Mouse (Mus musculus) inflammation-experienced regulatory T-cells, adult 6 months (primary cell): ENCODE data around the gene Gm3752. TPM values are rescaled to one million over a fixed set of nuclear protein-coding genes. Genes with fewer than 3 reads are reported as not detected.
"Not testable (repeated sequence)": the region's sequence is repeated elsewhere in the genome, so short reads cannot be mapped to it uniquely, and the experiment has no call there.

Experiments used
- ATAC-seq: one replicate; pipeline ENCODE4 v1.8.0; 2017
- polyA plus RNA-seq, 3 experiments: library from polyadenylated mRNA; unstranded; fragments of 100-300 nt; shearing (Covaris generic); gene quantifications; one replicate each; pipeline ENCODE4 v1.2.1; 2017

Gene Gm3752
- 10 to 100 TPM in 2 of 3 experiments, 1 to 10 TPM in 1; 3.3 to 32.8 (median 11.1) TPM for polyA plus RNA-seq

GRCm38 (mm10) chr14:7483662-7484061, at the start of gene Gm3752:
Gene Gm3752 (minus strand): TSS chr14:7483762.
- not testable (repeated sequence) for ATAC-seq

- ATAC-seq = not testable (repeated sequence)
These were observed 5.2 kb upstream of the Gm3752 start for GRCm38 (mm10) chr14:7488731-7489130.

GRCm38 (mm10) chr14:7450817-7451216, 32.7 kb downstream of the Gm3752 start, which contains the start of gene Gm3755:
Gene Gm3755 (minus strand): TSS chr14:7450917.
- ATAC-seq = not testable (repeated sequence)

GRCm38 (mm10) chr14:7422496-7422895, 61.1 kb downstream of the Gm3752 start:
- not testable (repeated sequence) for ATAC-seq

Other genes starting within 250 kb of the Gm3752 start
- gene Gm3727, start 219.0 kb downstream of the Gm3752 start, polyA plus RNA-seq = not detected
- 10 to 100 TPM in 2 of 3 experiments, 1 to 10 TPM in 1; 5.3 to 26.0 (median 17.4) TPM for gene Gm3739, start 168.7 kb downstream of the Gm3752 start, polyA plus RNA-seq
- not detected for gene Gm5797, start 151.4 kb downstream of the Gm3752 start, polyA plus RNA-seq
- not detected for gene Gm8374, start 118.6 kb downstream of the Gm3752 start, polyA plus RNA-seq
- gene Gm3755, start 32.8 kb downstream of the Gm3752 start, polyA plus RNA-seq = not detected
- gene Gm3558, start 84.8 kb upstream of the Gm3752 start, polyA plus RNA-seq = 1 to 10 TPM; 1.6 to 9.1 (median 2.8) TPM
- under 1 TPM in 1 of 3 experiments, not detected in 2; 0.85 TPM for gene Gm10338, start 111.8 kb upstream of the Gm3752 start, polyA plus RNA-seq
- not detected for gene Gm10128, start 160.2 kb upstream of the Gm3752 start, polyA plus RNA-seq